Comparison of ENCODE assay signal across 28 mouse cellular contexts in genomic region chr5:111101383-111101932, GRCm38 (mm10).
DNase-seq lines count a peak whose midpoint lies in the region; ATAC-seq lines count a peak whose summit lies in the region.
"Had no signal": no experiment of that assay in that cellular context is flagged by ENCODE, and none has a peak within 500 bp of the region (broad histone marks: within the 10 kb centered on the region; RNA-seq: fewer than 3 reads in every experiment).

No protein-coding gene starts in this region.

- no peak overlapping the region for H3K27ac ChIP-seq in embryonic facial prominence, embryonic 11.5 days (replicated peaks; ENCODE audit: low read depth, low read length)
- H3K27ac ChIP-seq in embryonic facial prominence, embryonic 10.5 days (replicated peaks), result no peak overlapping the region
- H3K27ac ChIP-seq in kidney, embryonic 16.5 days (ENCODE audit: low read length), result peak overlapping the region; percentile 78
- H3K27ac ChIP-seq in midbrain, embryonic 10.5 days (replicated peaks), result no peak overlapping the region
- H3K27ac ChIP-seq: heart, embryonic 10.5 days; heart, embryonic 15.5 days; hindbrain, embryonic 12.5 days; layer of hippocampus, adult 2 months; left cerebral cortex, adult 2 months; limb, embryonic 12.5 days; liver, embryonic 15.5 days; midbrain, embryonic 13.5 days; neural tube, embryonic 15.5 days had no signal

- H3K36me3 ChIP-seq in embryonic facial prominence, embryonic 11.5 days (replicated peaks; ENCODE audit: control insufficient read depth, insufficient read depth, low read depth, low read length), result no peaks in the 10 kb centered on the region; the same call in 1 of the 2 replicates
- peaks cover 39% of the 10 kb centered on the region for H3K36me3 ChIP-seq in embryonic facial prominence, embryonic 10.5 days (replicated peaks)
- H3K36me3 ChIP-seq in kidney, embryonic 16.5 days (ENCODE audit: insufficient read depth, low read length), result peaks cover 11% of the 10 kb centered on the region; the same call in 1 of the 2 replicates
- H3K36me3 ChIP-seq in midbrain, embryonic 10.5 days, result peaks cover 29% of the 10 kb centered on the region
- H3K36me3 ChIP-seq: liver, embryonic 15.5 days had no signal

- no peaks in the 10 kb centered on the region for H3K27me3 ChIP-seq in embryonic facial prominence, embryonic 11.5 days (ENCODE audit: control insufficient read depth, insufficient read depth, low read length)
- no peaks in the 10 kb centered on the region for H3K27me3 ChIP-seq in embryonic facial prominence, embryonic 10.5 days (replicated peaks; ENCODE audit: low read depth, poor library complexity, severe bottlenecking)
- no peaks in the 10 kb centered on the region for H3K27me3 ChIP-seq in kidney, embryonic 16.5 days (ENCODE audit: insufficient read depth, low read length)
- H3K27me3 ChIP-seq in midbrain, embryonic 10.5 days (ENCODE audit: low read depth, poor library complexity, severe bottlenecking), result 0 out of 2 replicates have a peak, but pooled peaks cover 2% of the 10 kb centered on the region
- H3K27me3 ChIP-seq: heart, embryonic 15.5 days; hindbrain, embryonic 12.5 days; limb, embryonic 12.5 days; liver, embryonic 15.5 days; midbrain, embryonic 13.5 days; neural tube, embryonic 15.5 days; Patski had no signal

- H3K4me3 ChIP-seq in embryonic facial prominence, embryonic 11.5 days (ENCODE audit: low read depth, low read length), result no peak overlapping the region
- H3K4me3 ChIP-seq in embryonic facial prominence, embryonic 10.5 days, result no peak overlapping the region
- no peak overlapping the region for H3K4me3 ChIP-seq in kidney, embryonic 16.5 days (ENCODE audit: low read length)
- no peak overlapping the region for H3K4me3 ChIP-seq in midbrain, embryonic 10.5 days
- H3K4me3 ChIP-seq: heart, embryonic 10.5 days; heart, embryonic 15.5 days; hindbrain, embryonic 12.5 days; layer of hippocampus, adult 2 months; left cerebral cortex, adult 2 months; limb, embryonic 12.5 days; liver, embryonic 15.5 days; midbrain, embryonic 13.5 days; neural tube, embryonic 15.5 days had no signal

- 0 out of 2 replicates have a peak, but pooled peaks have one; percentile 42 for ATAC-seq in embryonic facial prominence, embryonic 11.5 days (replicated peaks; ENCODE audit: insufficient number of reproducible peaks, low FRiP score, low TSS enrichment, low read depth)
- peak; percentile 77 for ATAC-seq in kidney, embryonic 16.5 days (ENCODE audit: low FRiP score, low TSS enrichment)
- ATAC-seq: forebrain, embryonic 14.5 days; intestine, embryonic 16.5 days; midbrain, embryonic 13.5 days; Patski had no signal

- no peak overlapping the region for H3K4me2 ChIP-seq in embryonic facial prominence, embryonic 11.5 days (ENCODE audit: low read depth, low read length)
- H3K4me2 ChIP-seq in kidney, embryonic 16.5 days (replicated peaks; ENCODE audit: low read depth, low read length), result 0 out of 2 replicates have a peak overlapping the region, but pooled peaks have one; percentile 7
- H3K4me2 ChIP-seq: heart, embryonic 15.5 days; hindbrain, embryonic 12.5 days; limb, embryonic 12.5 days; liver, embryonic 15.5 days; lung, embryonic 14.5 days; midbrain, embryonic 13.5 days; neural tube, embryonic 15.5 days had no signal

- WGBS in embryonic facial prominence, embryonic 11.5 days, result 49% methylated on average over 6 of the region's 6 CpGs
- WGBS in embryonic facial prominence, embryonic 10.5 days, result 70% methylated on average over 6 of the region's 6 CpGs
- WGBS in kidney, embryonic 16.5 days, result 20% methylated on average over 6 of the region's 6 CpGs
- 88% methylated on average over 6 of the region's 6 CpGs for WGBS in midbrain, embryonic 10.5 days

- H3K9me3 ChIP-seq in embryonic facial prominence, embryonic 11.5 days (replicated peaks; ENCODE audit: control insufficient read depth, low read length), result no peaks in the 10 kb centered on the region
- no peaks in the 10 kb centered on the region for H3K9me3 ChIP-seq in embryonic facial prominence, embryonic 10.5 days
- no peaks in the 10 kb centered on the region for H3K9me3 ChIP-seq in kidney, embryonic 16.5 days (ENCODE audit: low read length)
- H3K9me3 ChIP-seq in midbrain, embryonic 10.5 days (replicated peaks), result no peaks in the 10 kb centered on the region
- H3K9me3 ChIP-seq: heart, embryonic 10.5 days; heart, embryonic 15.5 days; hindbrain, embryonic 12.5 days; limb, embryonic 12.5 days; liver, embryonic 15.5 days; midbrain, embryonic 13.5 days; neural tube, embryonic 15.5 days had no signal

- H3K9ac ChIP-seq in embryonic facial prominence, embryonic 11.5 days (replicated peaks; ENCODE audit: low read length), result no peak overlapping the region
- no peak overlapping the region for H3K9ac ChIP-seq in kidney, embryonic 16.5 days (replicated peaks; ENCODE audit: low read length)
- H3K9ac ChIP-seq: heart, embryonic 15.5 days; hindbrain, embryonic 12.5 days; limb, embryonic 12.5 days; liver, embryonic 15.5 days; lung, embryonic 14.5 days; midbrain, embryonic 13.5 days; neural tube, embryonic 15.5 days had no signal

- no peaks in the 10 kb centered on the region; the same call in 1 of the 2 replicates for H3K4me1 ChIP-seq in embryonic facial prominence, embryonic 11.5 days (ENCODE audit: control insufficient read depth, insufficient read depth, low read length)
- peaks cover 47% of the 10 kb centered on the region for H3K4me1 ChIP-seq in embryonic facial prominence, embryonic 10.5 days
- peaks cover 56% of the 10 kb centered on the region for H3K4me1 ChIP-seq in kidney, embryonic 16.5 days (ENCODE audit: insufficient read depth, low read length)
- H3K4me1 ChIP-seq in midbrain, embryonic 10.5 days, result peaks cover 39% of the 10 kb centered on the region
- H3K4me1 ChIP-seq: liver, embryonic 15.5 days had no signal

- DNase-seq in embryonic facial prominence, embryonic 11.5 days (ENCODE audit: low spot score), result no peak
- no peak for DNase-seq in embryonic facial prominence, embryonic 10.5 days (ENCODE audit: low spot score)
- DNase-seq in kidney, adult 9 months, result peak; percentile 39
- DNase-seq in kidney, adult 18-20 months, result no peak
- DNase-seq in kidney, postnatal 36 days, result peak; percentile 30 to 36
- no peak for DNase-seq in midbrain, embryonic 10.5 days (ENCODE audit: low spot score)
- DNase-seq in urinary bladder, adult 18-20 months (ENCODE audit: low spot score in 2 of 2), result no peak
- DNase-seq: adrenal gland, postnatal 10 days; cerebellum, adult 8-10 months; cerebellum, postnatal 25 days; lung, embryonic 14.5 days; lung, postnatal 14 days; retina, postnatal 1 day; right cerebral cortex, postnatal 14 days; thymus, postnatal 14 days had no signal

Comparison
In these comparisons a context has a peak if more than half of its experiments do, and no peak if none do; other contexts are left out.
1. DNase-seq: peak in kidney, adult 9 months (single experiment) and kidney, postnatal 36 days (2 of 2); none in embryonic facial prominence, embryonic 11.5 days (single experiment), embryonic facial prominence, embryonic 10.5 days (single experiment), kidney, adult 18-20 months (single experiment), midbrain, embryonic 10.5 days (single experiment) and urinary bladder, adult 18-20 months (0 of 2).